Mouse (Mus musculus): ENCODE measurements around the gene Flt3l. TPM values are rescaled to one million over a fixed set of nuclear protein-coding genes. Genes with fewer than 3 reads are reported as not detected.
"Not testable (repeated sequence)": the region's sequence is repeated elsewhere in the genome, so short reads cannot be mapped to it uniquely, and the experiment has no call there.

Flt3l gene
- polyA plus RNA-seq, 1 experiment from 2014 or later, result 1.3 TPM

- WGBS, result 76% methylated on average over 8 of the region's 8 CpGs
- no peak overlapping the region for H3K27ac ChIP-seq
- H3K27me3 ChIP-seq, result no peaks in the 10 kb centered on the region
- H3K9me3 ChIP-seq, result no peaks in the 10 kb centered on the region
- H3K36me3 ChIP-seq, result no peaks in the 10 kb centered on the region; the same call in 1 of the 2 replicates
- no peak for ATAC-seq (ENCODE audit: insufficient number of reproducible peaks, insufficient read depth, low FRiP score, low TSS enrichment, low read depth)
- H3K4me3 ChIP-seq, result no peak overlapping the region
- H3K9ac ChIP-seq, result no peak overlapping the region
- H3K4me2 ChIP-seq, result no peak overlapping the region
- peaks cover 36% of the 10 kb centered on the region for H3K4me1 ChIP-seq
These were observed 30.7 kb downstream of the Flt3l start for GRCm38 (mm10) chr7:45105491-45105890.

DNA sequence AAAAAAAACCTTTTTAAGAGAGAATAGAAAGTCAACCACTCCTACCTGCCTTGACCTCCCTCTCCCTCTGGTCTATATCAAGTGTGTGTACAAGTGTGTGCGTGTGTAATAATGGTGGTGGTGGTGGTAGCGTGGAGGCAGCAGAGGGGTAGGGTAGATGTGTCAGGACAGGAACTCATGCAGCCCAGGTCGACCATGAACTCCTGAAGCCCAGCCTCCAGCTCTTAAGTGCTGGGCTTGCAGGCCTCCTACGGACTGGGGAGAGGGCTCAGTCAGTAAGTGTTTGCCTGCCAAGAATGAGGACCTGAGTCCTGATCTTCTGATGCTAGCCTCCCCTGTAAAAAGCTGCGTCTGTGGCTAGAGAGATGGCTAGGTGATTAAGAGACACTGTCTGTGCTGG is 31.3 kb downstream of the Flt3l start:
- H3K4me2 ChIP-seq, result no peak overlapping the region
- H3K36me3 ChIP-seq, result no peaks in the 10 kb centered on the region; the same call in 1 of the 2 replicates
- no peak overlapping the region for H3K27ac ChIP-seq
- H3K4me1 ChIP-seq, result peaks cover 36% of the 10 kb centered on the region
- H3K27me3 ChIP-seq, result no peaks in the 10 kb centered on the region
- WGBS, result 83% methylated on average over 5 of the region's 5 CpGs
- no peak for ATAC-seq (ENCODE audit: insufficient number of reproducible peaks, insufficient read depth, low FRiP score, low TSS enrichment, low read depth)
- no peaks in the 10 kb centered on the region for H3K9me3 ChIP-seq
- no peak overlapping the region for H3K9ac ChIP-seq
- H3K4me3 ChIP-seq, result no peak overlapping the region

- 37% methylated on average over 7 of the region's 7 CpGs for WGBS
- Histone ChIP-seq H3K4me3 (peak within 1 kb of the TSS; percentile 40), H3K36me3 (peaks cover 4% of the 10 kb centered on the region), H3K27me3 (no peaks in the 10 kb centered on the region), H3K9me3 (no peaks in the 10 kb centered on the region), H3K4me2 (peak within 1 kb of the TSS; percentile 61), H3K27ac (peak within 1 kb of the TSS; percentile 94), H3K4me1 (peaks cover 36% of the 10 kb centered on the region), H3K9ac (peak within 1 kb of the TSS; percentile 70)
- peak; percentile 88 for ATAC-seq (ENCODE audit: insufficient number of reproducible peaks, insufficient read depth, low FRiP score, low TSS enrichment, low read depth)
These were observed 32.5 kb downstream of the Flt3l start, which contains the start of gene Fcgrt for GRCm38 (mm10) chr7:45103652-45104180. Gene Fcgrt, minus strand, starts transcription at chr7:45103851.

- Histone ChIP-seq H3K9ac (peak overlapping the region; percentile 70), H3K4me1 (peaks cover 36% of the 10 kb centered on the region), H3K4me2 (peak overlapping the region; percentile 61), H3K27me3 (no peaks in the 10 kb centered on the region), H3K36me3 (peaks cover 6% of the 10 kb centered on the region), H3K27ac (peak overlapping the region; percentile 94), H3K4me3 (peak overlapping the region; percentile 40), H3K9me3 (no peaks in the 10 kb centered on the region)
- 49% methylated on average over 9 of the region's 9 CpGs for WGBS
- no peak for ATAC-seq (ENCODE audit: insufficient number of reproducible peaks, insufficient read depth, low FRiP score, low TSS enrichment, low read depth)
These were observed 33.2 kb downstream of the Flt3l start for GRCm38 (mm10) chr7:45102940-45103585.

- Histone ChIP-seq H3K9me3 (no peaks in the 10 kb centered on the region), H3K36me3 (peaks cover 8% of the 10 kb centered on the region), H3K4me2 (peak overlapping the region; percentile 61), H3K27ac (peak overlapping the region; percentile 94; the same call in 1 of the 2 replicates), H3K4me1 (peaks cover 36% of the 10 kb centered on the region), H3K4me3 (peak overlapping the region; percentile 40), H3K9ac (no peak overlapping the region; the same call in 1 of the 2 replicates), H3K27me3 (no peaks in the 10 kb centered on the region)
- no peak for ATAC-seq (ENCODE audit: insufficient number of reproducible peaks, insufficient read depth, low FRiP score, low TSS enrichment, low read depth)
- WGBS, result 91% methylated on average over 11 of the region's 11 CpGs
These were observed 33.8 kb downstream of the Flt3l start for GRCm38 (mm10) chr7:45102441-45102840.

DNA sequence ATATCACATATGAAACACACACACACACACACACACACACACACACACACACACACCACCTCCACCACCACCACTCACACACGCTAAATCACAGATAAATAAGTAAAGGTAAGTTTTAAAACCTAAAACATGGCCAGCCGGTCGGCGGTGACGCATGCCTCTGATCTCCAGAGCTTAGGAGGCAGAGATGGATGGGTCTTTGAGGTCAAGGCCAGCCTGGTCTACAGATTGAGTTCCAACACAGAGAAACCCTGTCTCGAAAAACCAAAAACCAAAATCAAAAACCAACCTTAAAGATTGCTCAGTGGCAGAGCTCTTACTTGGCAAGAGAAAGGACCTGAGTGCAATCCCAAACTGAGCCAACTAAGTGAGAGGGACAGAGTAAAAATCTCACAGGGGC is 36.2 kb downstream of the Flt3l start:
- no peak overlapping the region for H3K4me3 ChIP-seq
- no peak for ATAC-seq (ENCODE audit: insufficient number of reproducible peaks, insufficient read depth, low FRiP score, low TSS enrichment, low read depth)
- H3K4me2 ChIP-seq, result no peak overlapping the region
- no peaks in the 10 kb centered on the region for H3K27me3 ChIP-seq
- H3K9ac ChIP-seq, result no peak overlapping the region
- WGBS, result 94% methylated on average over 6 of the region's 6 CpGs
- H3K9me3 ChIP-seq, result no peaks in the 10 kb centered on the region
- H3K27ac ChIP-seq, result no peak overlapping the region
- peaks cover 29% of the 10 kb centered on the region for H3K4me1 ChIP-seq
- H3K36me3 ChIP-seq, result peaks cover 21% of the 10 kb centered on the region

GRCm38 (mm10) chr7:45098541-45099240 is 37.5 kb downstream of the Flt3l start:
- Histone ChIP-seq H3K27ac (no peak overlapping the region), H3K9me3 (no peaks in the 10 kb centered on the region), H3K27me3 (no peaks in the 10 kb centered on the region), H3K36me3 (peaks cover 23% of the 10 kb centered on the region), H3K4me3 (no peak overlapping the region), H3K9ac (no peak overlapping the region), H3K4me2 (no peak overlapping the region), H3K4me1 (peaks cover 32% of the 10 kb centered on the region)
- WGBS, result 87% methylated on average over 8 of the region's 8 CpGs
- ATAC-seq (ENCODE audit: insufficient number of reproducible peaks, insufficient read depth, low FRiP score, low TSS enrichment, low read depth), result no peak

GRCm38 (mm10) chr7:45097479-45097878 is 38.8 kb downstream of the Flt3l start:
- peaks cover 28% of the 10 kb centered on the region for H3K4me1 ChIP-seq
- ATAC-seq (ENCODE audit: insufficient number of reproducible peaks, insufficient read depth, low FRiP score, low TSS enrichment, low read depth), result no peak
- WGBS, result 51% methylated on average over 6 of the region's 6 CpGs

DNA sequence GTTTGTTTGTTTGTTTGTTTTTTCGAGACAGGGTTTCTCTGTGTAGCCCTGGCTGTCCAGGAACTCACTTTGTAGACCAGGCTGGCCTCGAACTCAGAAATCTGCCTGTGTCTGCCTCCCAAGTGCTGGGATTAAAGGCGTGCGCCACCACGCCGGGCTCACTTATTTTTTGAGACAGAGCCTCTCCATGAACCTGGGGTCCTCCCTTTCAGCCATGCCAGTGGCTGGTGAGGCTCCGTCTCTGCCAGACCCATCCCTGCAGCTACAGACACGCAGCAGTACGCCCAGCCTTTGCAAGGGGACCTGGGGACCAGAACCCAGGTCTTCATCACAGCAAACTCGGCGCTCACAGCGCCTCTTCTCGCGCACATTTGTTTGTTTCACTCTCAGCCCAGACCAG is 40.3 kb downstream of the Flt3l start:
- not testable (repeated sequence) for H3K9me3 ChIP-seq; ATAC-seq (ENCODE audit: insufficient number of reproducible peaks, insufficient read depth, low FRiP score, low TSS enrichment, low read depth); H3K27ac ChIP-seq; H3K4me2 ChIP-seq; H3K27me3 ChIP-seq; H3K9ac ChIP-seq; H3K4me3 ChIP-seq
- peaks cover 23% of the 10 kb centered on the region for H3K36me3 ChIP-seq
- 95% methylated on average over 14 of the region's 14 CpGs for WGBS
- H3K4me1 ChIP-seq, result peaks cover 24% of the 10 kb centered on the region

More at GRCm38 (mm10) chr7:45097479-45097878, 38.8 kb downstream of the Flt3l start:
- no peak overlapping the region for H3K4me2 ChIP-seq
- no peak overlapping the region for H3K4me3 ChIP-seq
- no peaks in the 10 kb centered on the region for H3K9me3 ChIP-seq
- 0 out of 2 replicates have a peak overlapping the region, but pooled peaks have one; percentile 1 for H3K27ac ChIP-seq
- H3K36me3 ChIP-seq, result peaks cover 23% of the 10 kb centered on the region
- no peaks in the 10 kb centered on the region for H3K27me3 ChIP-seq
- no peak overlapping the region for H3K9ac ChIP-seq

GRCm38 (mm10) chr7:45095367-45095766 is 40.9 kb downstream of the Flt3l start:
- H3K36me3 ChIP-seq, result peaks cover 26% of the 10 kb centered on the region
- ATAC-seq (ENCODE audit: insufficient number of reproducible peaks, insufficient read depth, low FRiP score, low TSS enrichment, low read depth), result no peak
- no peaks in the 10 kb centered on the region for H3K27me3 ChIP-seq
- no peak overlapping the region for H3K9ac ChIP-seq
- peaks cover 30% of the 10 kb centered on the region for H3K4me1 ChIP-seq
- no peaks in the 10 kb centered on the region for H3K9me3 ChIP-seq
- no peak overlapping the region for H3K4me2 ChIP-seq
- no peak overlapping the region for H3K27ac ChIP-seq
- no peak overlapping the region for H3K4me3 ChIP-seq
- WGBS, result 78% methylated on average over 6 of the region's 6 CpGs

GRCm38 (mm10) chr7:45094121-45094520 is 42.1 kb downstream of the Flt3l start:
- Histone ChIP-seq H3K4me3 (no peak overlapping the region), H3K9ac (no peak overlapping the region), H3K4me2 (peak overlapping the region; percentile 24; the same call in 1 of the 2 replicates), H3K4me1 (peaks cover 33% of the 10 kb centered on the region), H3K27me3 (no peaks in the 10 kb centered on the region), H3K9me3 (no peaks in the 10 kb centered on the region), H3K36me3 (peaks cover 28% of the 10 kb centered on the region), H3K27ac (peak overlapping the region; percentile 89)
- no peak for ATAC-seq (ENCODE audit: insufficient number of reproducible peaks, insufficient read depth, low FRiP score, low TSS enrichment, low read depth)
- 24% methylated on average over 7 of the region's 7 CpGs for WGBS

All from embryonic facial prominence, embryonic 13.5 days (tissue).